Mouse (Mus musculus) cerebellum, adult 2 months (tissue): ENCODE measurements around the gene Fcgr4. TPM values are rescaled to one million over a fixed set of nuclear protein-coding genes. Genes with fewer than 3 reads are reported as not detected.
"Not testable (repeated sequence)": the region's sequence is repeated elsewhere in the genome, so short reads cannot be mapped to it uniquely, and the experiment has no call there.

Experiments used
- DNase-seq, 2 experiments: peaks; one replicate each; pipeline ENCODE4 v3.0.0; 2021
- H3K27ac ChIP-seq: fragments of 200-500 bp; 2 replicates; pipeline ENCODE4 v1.5.1; 2012; ENCODE audit warnings: low read length, control low read depth, inconsistent platforms; ENCODE audit not compliant: insufficient read depth
- H3K27me3 ChIP-seq: fragments of 200-500 bp; 2 replicates; pipeline ENCODE4 v1.6.1; 2012; ENCODE audit warnings: inconsistent platforms, mild to moderate bottlenecking, low read length, moderate library complexity; ENCODE audit not compliant: control insufficient read depth, insufficient read depth
- H3K4me1 ChIP-seq: fragments of 200-500 bp; 2 replicates; pipeline ENCODE4 v1.6.1; 2011; ENCODE audit warnings: low read length; ENCODE audit not compliant: control insufficient read depth, insufficient read depth
- H3K4me3 ChIP-seq: fragments of 200-500 bp; replicated peaks from 2 replicates; pipeline ENCODE3; 2011; ENCODE audit warnings: mild to moderate bottlenecking, low read depth, low read length, control low read depth; ENCODE audit not compliant: insufficient read depth
- WGBS: fragments of 180-500 bp; shearing (Covaris S2); methylation state at CpG from one replicate; pipeline ENCODE4 v1.1.7; 2018; 5-methylcytosine and 5-hydroxymethylcytosine counted together
- polyA plus RNA-seq: library from polyadenylated mRNA; depleted of rRNA; stranded (reverse); fragments of >200 nt; gene quantifications from 2 replicates; pipeline ENCODE4 v1.2.3, GENCODE M21; 2012

Fcgr4 gene
- polyA plus RNA-seq, 1 experiment = 0.18 TPM

DNA sequence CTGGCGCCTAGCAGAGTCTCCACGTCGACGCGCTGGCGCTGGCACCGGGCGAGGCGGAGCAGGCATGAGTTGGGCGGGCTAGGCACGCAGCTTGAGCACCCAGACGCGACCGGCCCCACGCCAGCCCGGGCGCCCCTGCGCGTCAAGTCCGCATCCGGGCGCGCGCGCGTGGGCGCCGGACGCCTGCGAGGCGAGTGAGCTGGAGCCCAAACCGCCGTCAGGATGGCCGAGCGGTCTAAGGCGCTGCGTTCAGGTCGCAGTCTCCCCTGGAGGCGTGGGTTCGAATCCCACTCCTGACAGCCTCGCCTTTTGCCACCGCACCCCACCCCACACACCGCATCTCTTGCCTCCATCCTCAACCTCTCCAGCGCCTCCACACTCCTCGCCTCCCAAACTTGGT is 47.0 kb downstream of the Fcgr4 start:
- H3K4me3 ChIP-seq, H3K4me1 ChIP-seq, H3K27ac ChIP-seq, H3K27me3 ChIP-seq: not testable (repeated sequence)
- peak; percentile 25 to 34 for DNase-seq
- WGBS = 5% methylated on average over 32 of the region's 45 CpGs

DNA sequence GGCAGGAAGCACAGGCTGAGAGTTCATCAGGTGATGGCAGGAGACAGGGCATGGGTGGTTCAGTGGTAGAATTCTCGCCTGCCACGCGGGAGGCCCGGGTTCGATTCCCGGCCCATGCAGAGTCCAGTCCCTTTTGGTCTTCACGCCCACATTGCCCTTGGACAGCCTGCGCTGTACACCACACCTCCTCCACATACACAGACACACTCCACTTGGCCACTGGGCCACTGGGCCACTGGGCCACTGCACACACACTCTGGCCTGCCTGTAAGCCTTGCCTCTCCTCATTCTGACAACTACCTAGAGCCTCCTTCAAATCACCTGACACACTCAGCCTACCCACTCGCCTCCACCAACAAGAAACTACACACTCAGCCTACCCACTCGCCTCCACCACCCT is 47.9 kb downstream of the Fcgr4 start:
- peak in 1 of 2 experiments; percentile 12 for DNase-seq
- WGBS = 35% methylated on average over 4 of the region's 10 CpGs
- H3K27ac ChIP-seq, H3K4me1 ChIP-seq, H3K4me3 ChIP-seq, H3K27me3 ChIP-seq: not testable (repeated sequence)

DNA sequence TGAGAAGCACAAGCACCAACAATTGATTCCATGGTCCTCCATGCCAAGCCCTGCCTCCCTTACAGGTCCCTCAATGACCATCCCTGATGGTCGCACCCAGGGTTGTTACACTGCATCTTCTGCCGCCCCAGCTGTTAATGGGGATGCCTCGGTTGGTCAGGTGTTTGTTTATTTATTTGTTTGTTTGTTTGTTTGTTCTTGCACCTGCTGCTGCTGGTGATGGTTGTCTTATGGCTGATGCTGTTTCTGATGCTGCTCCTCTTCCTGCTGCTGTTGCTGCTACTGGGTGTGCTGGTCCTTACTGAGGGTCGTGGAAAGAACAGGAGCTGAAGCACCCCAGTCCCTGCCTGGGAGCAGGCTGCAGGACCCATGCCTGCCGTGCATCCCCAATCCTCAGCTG is 49.2 kb downstream of the Fcgr4 start:
- H3K27me3 ChIP-seq, H3K27ac ChIP-seq, DNase-seq, H3K4me3 ChIP-seq, H3K4me1 ChIP-seq: not testable (repeated sequence)
- 30% methylated on average over 5 of the region's 5 CpGs for WGBS

DNA sequence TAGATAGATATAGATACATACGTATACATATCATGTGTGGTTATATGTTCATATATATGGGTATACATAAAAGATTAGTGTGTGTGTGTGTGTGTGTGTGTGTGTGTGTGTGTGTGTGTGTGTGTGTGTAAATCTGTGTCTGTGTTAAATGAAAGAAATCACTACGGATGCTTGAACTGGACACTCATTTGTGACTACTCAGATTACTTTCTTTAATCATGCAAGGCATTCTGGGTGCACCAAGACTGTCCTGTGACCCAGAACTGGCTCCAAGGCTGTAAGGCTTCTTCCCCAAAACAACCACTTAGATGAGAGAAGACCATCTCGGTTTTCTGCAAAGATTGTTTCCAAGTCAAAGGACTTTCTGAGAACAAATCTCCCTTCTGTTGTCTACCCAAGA is 50.8 kb downstream of the Fcgr4 start:
- H3K27me3 ChIP-seq, H3K4me3 ChIP-seq, H3K4me1 ChIP-seq, H3K27ac ChIP-seq: not testable (repeated sequence)
- DNase-seq = peak in 1 of 2 experiments; percentile 10
- 64% methylated on average over 3 of the region's 3 CpGs for WGBS

DNA sequence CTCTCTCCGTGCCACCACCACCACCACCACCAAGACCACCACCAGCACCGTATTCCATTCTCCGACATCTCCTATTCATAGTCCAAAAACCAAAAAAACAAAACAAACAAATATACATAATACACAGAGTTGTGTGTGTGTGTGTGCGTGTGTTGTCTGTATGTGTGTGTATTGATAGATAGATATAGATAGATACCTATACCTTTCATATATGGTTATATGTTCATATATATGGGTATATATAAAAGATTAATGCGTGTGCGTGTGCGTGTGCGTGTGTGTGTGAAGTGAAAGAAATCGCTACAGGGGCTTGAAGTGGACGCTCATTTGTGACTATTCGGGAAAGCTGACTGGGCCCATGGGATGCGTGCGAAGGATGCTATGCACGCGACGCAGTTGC is 52.2 kb downstream of the Fcgr4 start:
- not testable (repeated sequence) for H3K4me3 ChIP-seq, H3K4me1 ChIP-seq, H3K27me3 ChIP-seq, DNase-seq, H3K27ac ChIP-seq
- WGBS = 20% methylated on average over 16 of the region's 16 CpGs

DNA sequence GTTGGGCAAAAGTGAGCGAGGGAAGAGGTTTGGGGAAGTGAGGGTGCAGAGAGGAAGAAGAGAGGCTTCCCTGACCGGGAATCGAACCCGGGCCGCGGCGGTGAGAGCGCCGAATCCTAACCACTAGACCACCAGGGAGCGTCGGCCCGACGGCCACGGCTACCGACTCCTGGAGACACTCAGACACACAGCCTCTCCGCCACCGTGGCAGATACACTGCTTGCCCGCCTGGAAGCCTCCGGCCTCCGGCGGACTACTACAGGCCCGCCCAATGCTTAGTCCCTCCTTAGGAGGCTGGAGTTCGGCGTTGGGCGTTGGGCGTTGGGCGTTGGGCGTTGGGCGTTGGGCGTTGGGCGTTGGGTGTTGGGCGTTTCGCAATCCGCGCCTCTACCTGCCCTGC is 53.0 kb downstream of the Fcgr4 start:
- H3K27me3 ChIP-seq, H3K4me3 ChIP-seq, H3K27ac ChIP-seq, DNase-seq, H3K4me1 ChIP-seq: not testable (repeated sequence)
- WGBS = no CpG with 5 or more reads among the region's 35 CpGs

DNA sequence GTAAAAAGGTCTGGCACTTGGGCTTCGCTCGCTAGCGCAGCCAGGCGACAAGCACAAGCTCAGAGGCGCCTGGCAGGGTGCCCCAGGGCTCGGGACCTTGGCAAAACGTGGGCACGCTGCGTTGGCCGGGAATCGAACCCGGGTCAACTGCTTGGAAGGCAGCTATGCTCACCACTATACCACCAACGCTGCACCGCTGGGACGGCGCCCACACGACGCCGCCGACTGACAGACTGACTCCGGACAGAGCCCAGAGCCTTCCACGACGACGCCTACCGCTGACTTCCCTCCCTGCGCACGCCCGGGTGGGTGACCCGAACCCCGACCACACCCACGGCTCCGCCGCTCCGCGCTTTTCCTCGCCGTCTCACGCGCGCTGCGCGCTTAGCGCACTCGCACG is 53.5 kb downstream of the Fcgr4 start:
- H3K4me3 ChIP-seq, DNase-seq, H3K27me3 ChIP-seq, H3K4me1 ChIP-seq, H3K27ac ChIP-seq: not testable (repeated sequence)
- no CpG with 5 or more reads among the region's 45 CpGs for WGBS

DNA sequence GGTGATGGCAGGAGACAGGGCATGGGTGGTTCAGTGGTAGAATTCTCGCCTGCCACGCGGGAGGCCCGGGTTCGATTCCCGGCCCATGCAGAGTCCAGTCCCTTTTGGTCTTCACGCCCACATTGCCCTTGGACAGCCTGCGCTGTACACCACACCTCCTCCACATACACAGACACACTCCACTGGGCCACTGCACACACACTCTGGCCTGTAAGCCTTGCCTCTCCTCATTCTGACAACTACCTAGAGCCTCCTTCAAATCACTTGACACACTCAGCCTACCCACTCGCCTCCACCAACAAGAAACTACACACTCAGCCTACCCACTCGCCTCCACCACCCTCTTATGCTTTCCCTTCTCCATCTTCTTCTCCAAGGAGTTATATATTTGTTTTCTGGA is 55.6 kb downstream of the Fcgr4 start:
- DNase-seq = peak in 1 of 2 experiments; percentile 26
- H3K4me3 ChIP-seq, H3K4me1 ChIP-seq, H3K27me3 ChIP-seq, H3K27ac ChIP-seq: not testable (repeated sequence)
- 18% methylated on average over 6 of the region's 10 CpGs for WGBS

DNA sequence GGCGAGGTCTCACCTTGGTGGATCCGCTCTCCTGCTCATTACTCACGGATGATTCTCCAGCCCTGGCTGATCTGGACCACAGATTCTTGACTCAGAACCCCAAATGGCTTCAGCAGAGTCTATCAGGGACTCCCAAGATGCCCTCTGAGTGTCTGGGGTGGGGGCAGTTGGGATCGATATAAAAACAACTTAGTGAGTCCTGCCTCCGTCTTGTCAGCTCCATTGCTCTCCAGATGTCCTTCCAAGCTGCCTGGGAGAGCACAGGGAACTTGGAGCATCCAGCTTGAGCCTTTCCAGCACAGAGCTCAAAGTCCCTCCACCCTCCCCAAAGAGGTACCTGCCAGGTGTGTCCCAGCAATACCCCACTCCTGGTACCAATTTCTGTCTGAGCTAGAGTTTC is 57.5 kb downstream of the Fcgr4 start:
- H3K4me1 ChIP-seq, DNase-seq, H3K27me3 ChIP-seq, H3K27ac ChIP-seq, H3K4me3 ChIP-seq: not testable (repeated sequence)
- WGBS = 72% methylated on average over 4 of the region's 5 CpGs

DNA sequence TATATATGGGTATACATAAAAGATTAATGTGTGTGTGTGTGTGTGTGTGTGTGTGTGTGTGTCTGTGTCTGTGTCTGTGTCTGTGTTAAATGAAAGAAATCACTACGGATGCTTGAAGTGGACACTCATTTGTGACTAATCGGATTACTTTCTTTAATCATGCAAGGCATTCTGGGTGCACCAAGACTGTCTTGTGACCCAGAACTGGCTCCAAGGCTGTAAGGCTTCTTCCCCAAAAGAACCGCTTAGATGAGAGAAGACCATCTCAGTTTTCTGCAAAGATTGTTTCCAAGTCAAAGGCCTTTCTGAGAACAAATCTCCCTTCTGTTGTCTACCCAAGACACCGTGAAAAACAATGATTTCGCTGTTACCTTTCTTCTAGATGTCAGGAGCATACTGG is 58.5 kb downstream of the Fcgr4 start:
- H3K27ac ChIP-seq, H3K27me3 ChIP-seq, DNase-seq, H3K4me3 ChIP-seq, H3K4me1 ChIP-seq: not testable (repeated sequence)
- WGBS = 42% methylated on average over 5 of the region's 5 CpGs

DNA sequence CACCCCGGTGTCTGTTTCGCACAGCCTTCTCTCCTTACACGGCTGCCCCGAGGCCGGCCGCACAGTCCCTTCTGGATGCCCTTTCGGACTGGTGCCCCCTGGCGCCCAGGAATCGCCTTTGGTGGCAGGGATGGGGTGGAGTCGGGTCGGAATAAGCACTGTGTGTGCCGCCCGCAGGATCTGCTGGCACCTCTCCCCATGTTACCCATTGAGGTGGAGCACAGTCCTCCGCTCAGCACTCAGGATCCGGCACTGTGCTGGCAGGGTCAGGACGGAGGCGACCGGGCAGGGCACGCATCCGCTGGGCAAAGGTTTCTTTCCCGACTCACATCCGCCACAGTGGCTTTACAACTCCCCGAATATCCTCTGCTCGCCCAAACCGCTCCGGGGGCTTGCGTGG is 59.2 kb downstream of the Fcgr4 start:
- peak; percentile 31 to 44 for DNase-seq
- WGBS = 1% methylated on average over 20 of the region's 27 CpGs

DNA sequence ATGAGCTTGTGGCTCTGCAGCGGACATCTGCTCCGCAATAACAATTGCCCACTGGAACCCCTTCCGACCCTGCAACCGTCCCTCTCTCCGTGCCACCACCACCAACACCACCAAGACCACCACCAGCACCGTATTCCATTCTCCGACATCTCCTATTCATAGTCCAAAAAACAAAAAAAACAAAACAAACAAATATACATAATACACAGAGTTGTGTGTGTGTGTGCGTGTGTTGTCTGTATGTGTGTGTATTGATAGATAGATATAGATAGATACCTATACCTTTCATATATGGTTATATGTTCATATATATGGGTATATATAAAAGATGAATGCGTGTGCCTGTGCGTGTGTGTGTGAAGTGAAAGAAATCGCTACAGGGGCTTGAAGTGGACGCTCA is 59.7 kb downstream of the Fcgr4 start:
- H3K4me3 ChIP-seq, DNase-seq, H3K27me3 ChIP-seq, H3K4me1 ChIP-seq, H3K27ac ChIP-seq: not testable (repeated sequence)
- WGBS = 16% methylated on average over 12 of the region's 12 CpGs

More for the DNA sequence above, 59.2 kb downstream of the Fcgr4 start:
- not testable (repeated sequence) for H3K4me1 ChIP-seq, H3K27me3 ChIP-seq, H3K27ac ChIP-seq, H3K4me3 ChIP-seq

DNA sequence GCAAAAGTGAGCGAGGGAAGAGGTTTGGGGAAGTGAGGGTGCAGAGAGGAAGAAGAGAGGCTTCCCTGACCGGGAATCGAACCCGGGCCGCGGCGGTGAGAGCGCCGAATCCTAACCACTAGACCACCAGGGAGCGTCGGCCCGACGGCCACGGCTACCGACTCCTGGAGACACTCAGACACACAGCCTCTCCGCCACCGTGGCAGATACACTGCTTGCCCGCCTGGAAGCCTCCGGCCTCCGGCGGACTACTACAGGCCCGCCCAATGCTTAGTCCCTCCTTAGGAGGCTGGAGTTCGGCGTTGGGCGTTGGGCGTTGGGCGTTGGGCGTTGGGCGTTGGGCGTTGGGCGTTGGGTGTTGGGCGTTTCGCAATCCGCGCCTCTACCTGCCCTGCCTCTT is 60.6 kb downstream of the Fcgr4 start:
- not testable (repeated sequence) for H3K27ac ChIP-seq, H3K27me3 ChIP-seq, H3K4me1 ChIP-seq, DNase-seq, H3K4me3 ChIP-seq
- 0% methylated on average over 1 of the region's 35 CpGs for WGBS
